Mouse (Mus musculus): ENCODE data around the gene Snap25. TPM values are rescaled to one million over a fixed set of nuclear protein-coding genes. Genes with fewer than 3 reads are reported as not detected.

Snap25 gene
- polyA plus RNA-seq, 2 experiments from 2014 or later: 0.26 TPM; not detected in 1

GRCm38 (mm10) chr2:136712441-136713015, 725 bp upstream of the Snap25 start:
- ATAC-seq: no peak

GRCm38 (mm10) chr2:136714008-136714411, 757 bp downstream of the Snap25 start:
- no peak for ATAC-seq

GRCm38 (mm10) chr2:136715531-136715930, 2.3 kb downstream of the Snap25 start:
- no peak for ATAC-seq

DNA sequence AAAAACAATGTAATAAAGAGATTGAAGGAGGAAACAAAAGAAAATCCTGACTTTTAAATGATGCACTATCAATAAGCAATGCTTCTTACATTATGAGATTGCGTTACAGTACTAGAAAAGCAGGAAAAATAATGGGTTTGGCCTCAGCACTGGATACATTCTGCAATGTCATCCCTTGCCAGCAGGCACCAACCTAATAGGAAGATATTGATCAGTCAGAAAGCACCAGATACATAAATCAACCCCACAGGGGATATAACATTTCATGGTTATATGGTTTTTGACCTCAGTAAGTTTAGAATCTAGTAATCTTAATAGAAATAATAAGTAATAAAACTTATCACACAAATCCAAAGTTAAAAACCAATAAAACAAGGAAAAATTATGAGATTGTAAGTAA, 3.1 kb downstream of the Snap25 start:
- no peak for ATAC-seq

DNA sequence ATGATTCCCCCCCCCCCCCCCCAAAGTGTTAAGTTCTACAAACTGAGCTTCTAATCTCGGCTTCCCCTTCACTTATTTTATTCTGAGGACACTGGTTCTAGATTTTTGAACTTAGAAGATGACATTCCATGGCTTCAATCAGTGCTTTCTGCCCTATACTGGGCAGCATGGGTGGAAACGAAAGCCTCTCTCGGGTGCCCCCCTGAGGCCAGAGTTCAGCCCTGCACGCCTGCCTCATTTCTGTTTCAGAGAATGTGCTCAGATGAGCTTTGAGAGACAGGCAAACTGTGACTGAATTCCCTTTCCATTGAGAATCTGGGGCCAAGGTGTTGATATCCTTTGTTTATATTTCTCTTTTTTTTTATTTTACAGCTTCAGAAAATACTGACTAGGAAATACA, 7.0 kb downstream of the Snap25 start:
- no peak for ATAC-seq

- no peak for ATAC-seq
Measured at GRCm38 (mm10) chr2:136738260-136738659, 25.0 kb downstream of the Snap25 start.

DNA sequence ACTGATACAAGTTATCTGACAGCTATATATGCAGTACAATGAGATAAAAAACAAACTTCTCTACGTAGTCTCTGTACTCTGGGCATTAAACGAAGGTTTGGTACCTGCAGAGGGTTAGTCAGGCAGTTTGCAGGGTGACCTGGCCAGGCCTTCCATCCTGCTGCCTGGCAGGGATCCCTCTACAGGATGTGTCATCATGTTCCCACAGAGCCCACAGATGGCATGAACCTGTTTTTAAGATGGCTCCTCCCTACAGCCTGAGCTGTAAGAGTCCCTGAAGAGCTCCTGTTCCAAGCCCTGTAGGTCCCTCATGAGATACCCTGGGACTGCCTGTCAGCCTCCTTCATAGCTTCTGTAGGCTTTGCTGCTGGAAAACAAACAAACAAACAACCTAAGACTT, 29.0 kb downstream of the Snap25 start:
- ATAC-seq: no peak

DNA sequence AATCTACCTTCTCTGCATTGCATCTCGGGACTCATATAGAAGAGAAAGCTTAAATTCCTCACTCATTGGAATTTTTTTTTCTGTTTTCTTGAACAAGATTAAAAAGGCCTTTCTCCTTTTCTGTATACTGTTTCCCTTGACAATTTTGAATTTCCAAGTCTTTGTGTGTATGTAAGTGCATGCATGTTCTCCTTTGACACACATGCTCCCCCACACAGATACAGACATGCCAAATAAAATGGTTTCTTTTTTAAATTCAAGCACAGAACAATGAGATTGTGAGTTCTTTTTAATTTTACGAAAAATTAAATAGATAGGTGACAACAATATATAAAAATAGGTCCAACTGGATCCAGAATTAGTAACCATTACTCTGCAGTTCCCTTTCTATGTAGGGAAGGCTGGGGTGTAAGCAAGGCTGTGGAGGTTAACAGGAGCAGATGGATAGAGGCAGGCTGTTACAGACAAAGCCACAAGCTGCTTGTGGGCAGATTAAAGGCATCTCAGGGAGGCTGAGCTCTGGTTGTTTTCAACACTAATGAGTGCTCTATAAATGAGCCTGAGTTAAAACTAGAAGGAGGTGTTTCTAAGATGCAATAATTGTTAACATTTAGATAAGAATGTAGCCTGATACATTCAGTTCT, 31.6 kb downstream of the Snap25 start:
- ATAC-seq: no peak

DNA sequence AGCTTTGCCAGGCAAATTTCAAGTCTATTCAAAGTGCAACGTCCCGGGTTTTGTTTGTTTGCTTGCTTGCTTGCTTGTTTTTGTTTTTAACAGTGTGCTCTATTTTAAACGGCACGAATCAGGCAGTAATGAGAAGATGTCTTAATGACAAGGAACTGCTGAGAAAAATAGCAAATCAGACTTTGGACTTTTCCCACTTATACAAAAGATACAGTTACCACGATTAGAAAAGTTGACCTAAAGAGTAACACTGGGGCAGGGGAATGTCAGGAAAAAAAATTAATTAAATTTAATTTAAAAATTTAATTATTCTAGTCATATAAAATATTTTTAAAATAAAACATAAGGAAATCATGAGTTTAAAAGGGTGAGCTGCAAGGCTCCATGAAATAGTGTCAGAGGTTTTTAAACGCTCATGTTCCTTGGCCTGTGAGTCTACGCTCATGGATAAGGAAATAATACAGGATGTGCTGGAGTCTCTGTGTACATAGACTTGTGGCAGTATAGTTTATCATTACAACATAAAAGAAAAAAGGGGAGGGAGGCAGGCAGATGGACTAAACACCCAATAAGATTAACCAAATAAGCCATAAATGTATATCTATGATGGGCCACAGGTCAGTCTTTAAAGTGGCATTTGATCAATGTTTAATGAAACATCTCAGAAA, 32.2 kb downstream of the Snap25 start:
- ATAC-seq: no peak

DNA sequence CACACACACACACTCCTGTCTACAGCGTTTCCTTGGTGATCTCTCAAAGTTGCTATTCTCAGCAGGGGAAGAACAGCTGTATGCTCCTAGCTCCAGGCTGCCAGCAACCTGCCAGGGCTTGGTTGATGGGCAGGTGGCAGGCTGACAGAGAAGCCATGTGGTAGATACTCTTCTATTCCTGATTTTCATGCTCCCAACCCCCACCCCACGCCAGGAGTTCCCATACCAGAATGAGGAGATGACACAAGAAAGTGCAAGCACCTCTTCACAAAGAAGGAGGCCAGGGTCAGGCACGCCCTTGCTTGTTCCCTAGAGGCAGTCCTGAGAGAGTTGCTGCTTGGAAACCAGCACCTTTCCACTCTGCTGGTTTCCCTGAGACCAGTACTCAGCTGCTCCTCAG, 40.4 kb downstream of the Snap25 start:
- ATAC-seq: no peak

DNA sequence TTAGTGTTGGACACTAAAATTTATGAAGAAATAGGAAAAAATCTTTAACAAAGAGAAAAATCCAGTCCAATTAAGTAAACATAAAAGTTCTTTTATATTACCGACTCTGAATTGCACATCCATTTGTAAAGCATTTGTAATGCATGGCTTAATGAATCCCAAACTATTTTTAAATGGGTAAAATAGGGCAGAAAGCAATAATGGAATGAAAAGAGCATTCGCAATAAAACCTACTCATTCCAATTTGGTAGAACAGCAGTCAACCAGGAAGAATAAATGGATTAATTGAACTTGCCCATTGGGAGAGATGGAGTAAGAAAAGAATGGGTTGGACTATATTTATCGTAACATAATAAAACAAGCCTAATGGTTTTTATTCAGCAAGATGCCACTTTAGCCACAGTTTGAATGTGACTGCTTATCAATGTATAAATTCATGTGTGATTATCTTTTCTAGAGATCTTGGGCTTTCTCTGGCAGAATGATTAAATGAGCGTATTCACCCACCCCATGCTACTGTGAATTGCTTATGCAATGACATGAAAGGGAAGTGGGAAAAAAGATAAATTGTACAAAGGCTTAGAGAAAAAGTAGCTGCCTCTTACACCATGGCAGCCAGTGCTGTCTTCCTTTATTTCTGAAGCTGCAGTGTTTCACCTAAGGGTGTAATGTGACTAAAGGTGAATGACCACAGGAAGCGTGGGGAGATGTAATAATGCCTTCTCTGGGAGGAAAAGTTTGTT, 45.7 kb downstream of the Snap25 start:
- ATAC-seq: no peak

DNA sequence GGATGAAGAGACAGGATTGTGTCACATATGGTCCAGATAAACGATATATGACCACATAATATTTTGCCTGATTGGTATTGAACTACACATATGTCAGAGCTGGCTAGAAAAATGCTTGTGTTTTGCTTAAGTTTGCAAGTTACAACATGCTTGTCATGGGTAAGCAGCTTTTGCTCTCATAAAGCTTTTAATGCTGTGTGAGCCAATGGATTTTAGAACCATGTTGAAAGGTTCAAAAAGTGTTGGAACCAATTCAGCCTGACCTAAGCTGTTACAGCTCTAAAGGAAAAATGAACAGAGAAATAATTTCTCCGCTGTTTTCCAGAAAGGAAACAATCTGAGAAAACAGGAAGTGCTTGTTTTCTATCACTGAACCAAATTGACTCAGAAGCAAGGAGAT, 64.9 kb downstream of the Snap25 start:
- ATAC-seq: no peak

GRCm38 (mm10) chr2:136778674-136779073, 65.4 kb downstream of the Snap25 start:
- ATAC-seq: no peak

DNA sequence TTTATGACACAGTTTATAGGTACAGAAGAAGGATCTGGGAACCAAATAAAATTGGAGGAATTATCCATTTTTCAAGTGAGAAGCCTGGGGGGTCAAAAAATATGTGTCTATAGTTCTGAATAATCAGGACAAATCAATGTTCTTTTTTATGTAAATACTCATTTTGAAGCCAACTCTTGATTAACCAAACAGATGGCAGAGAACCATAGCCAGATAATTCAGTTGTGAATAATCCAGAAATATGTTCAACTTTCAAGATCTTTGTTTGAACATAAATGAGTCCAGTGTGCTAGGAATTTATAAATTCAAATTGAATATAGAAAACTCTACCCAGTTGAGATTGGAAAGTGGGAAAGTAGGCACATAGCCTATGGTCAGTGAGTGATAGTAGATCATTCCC, 67.0 kb downstream of the Snap25 start:
- no peak for ATAC-seq

DNA sequence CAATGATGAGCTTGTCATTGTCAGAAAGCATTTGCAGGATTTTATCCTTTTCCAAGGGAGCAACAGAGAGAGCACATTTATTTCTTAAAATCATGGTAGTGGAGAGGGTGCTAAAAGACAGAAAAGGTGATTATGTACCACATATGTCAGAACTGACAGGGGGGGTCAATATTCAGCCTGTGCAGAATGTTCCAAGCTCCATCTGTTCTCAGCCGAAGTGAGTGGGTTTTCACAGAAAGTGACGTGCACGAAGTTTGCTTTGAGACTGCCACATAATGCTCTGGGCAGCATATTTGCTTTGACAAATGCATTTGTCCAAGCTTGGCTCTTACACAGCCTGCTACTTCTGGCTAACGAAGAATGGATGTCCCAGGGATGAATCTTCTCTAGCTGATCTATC, 71.1 kb downstream of the Snap25 start:
- no peak for ATAC-seq

GRCm38 (mm10) chr2:136788379-136788778, 75.1 kb downstream of the Snap25 start:
- no peak for ATAC-seq

GRCm38 (mm10) chr2:136796518-136796917, 83.3 kb downstream of the Snap25 start:
- no peak for ATAC-seq

- no peak for ATAC-seq
Measured at GRCm38 (mm10) chr2:136798887-136799430, 85.7 kb downstream of the Snap25 start.

GRCm38 (mm10) chr2:136801102-136801501, 87.8 kb downstream of the Snap25 start:
- ATAC-seq: no peak

GRCm38 (mm10) chr2:136802076-136802475, 88.8 kb downstream of the Snap25 start:
- no peak for ATAC-seq

- ATAC-seq: no peak
Measured at GRCm38 (mm10) chr2:136803142-136803541, 89.9 kb downstream of the Snap25 start.

DNA sequence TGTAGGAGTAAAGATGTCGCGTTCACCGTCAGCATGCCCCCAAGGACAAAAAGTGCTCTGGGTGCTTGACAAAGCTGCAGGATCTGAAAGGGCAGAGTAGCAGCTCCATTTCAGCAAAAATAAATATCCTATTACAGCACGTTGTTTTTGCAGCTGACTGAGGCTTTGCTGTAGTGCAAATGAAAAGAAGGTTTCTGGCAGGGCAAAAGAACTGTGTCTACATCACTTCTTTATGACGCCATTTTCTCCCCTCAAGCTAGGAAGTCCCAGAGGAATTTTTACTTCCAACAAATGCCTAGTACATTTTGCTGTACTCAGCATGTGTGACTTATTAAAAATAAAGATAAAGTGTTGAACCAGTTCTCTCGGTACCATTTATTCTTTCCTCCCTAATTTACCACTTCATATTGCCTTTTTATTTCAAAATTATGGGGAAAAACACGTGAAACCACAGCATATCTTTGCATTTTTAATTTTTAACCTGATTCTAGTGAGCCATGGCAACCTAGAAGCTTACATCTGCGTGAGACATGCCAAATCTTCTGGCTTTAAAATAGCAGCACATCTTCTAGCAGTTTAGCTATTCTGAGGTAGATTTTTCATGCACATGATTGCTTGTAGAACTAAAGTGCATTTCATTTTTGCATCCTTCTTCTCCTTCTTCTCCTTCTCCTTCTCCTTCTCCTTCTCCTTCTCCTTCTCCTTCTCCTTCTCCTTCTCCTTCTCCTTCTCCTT, 94.9 kb downstream of the Snap25 start:
- no peak for ATAC-seq

- no peak for ATAC-seq
Measured at GRCm38 (mm10) chr2:136811331-136811730, 98.1 kb downstream of the Snap25 start.
